Mouse (Mus musculus): ENCODE results near the gene Sec31a. TPM values are rescaled to one million over a fixed set of nuclear protein-coding genes. Genes with fewer than 3 reads are reported as not detected.

Gene Sec31a
- polyA plus RNA-seq, 1 experiment, result 168 TPM

- Histone ChIP-seq H3K4me3 (no peak overlapping the region), H3K79me2 (ENCODE audit: control insufficient read depth, insufficient read depth) (no peaks in the 10 kb centered on the region), H3K36me3 (ENCODE audit: control insufficient read depth, insufficient read depth) (no peaks in the 10 kb centered on the region), H3K27me3 (ENCODE audit: control insufficient read depth, insufficient read depth, insufficient read length) (no peaks in the 10 kb centered on the region), H3K4me2 (ENCODE audit: low read depth) (no peak overlapping the region), H3ac (ENCODE audit: control insufficient read depth, insufficient read length) (no peak overlapping the region)
- TF ChIP-seq CEBPB (IDR thresholded peaks at IDR 0.05; ENCODE audit: insufficient read depth, poor library complexity, severe bottlenecking), result no peak
- TF ChIP-seq TCF3 (IDR thresholded peaks at IDR 0.05; ENCODE audit: insufficient read length, low read depth), result no peak
- TF ChIP-seq USF1 (IDR thresholded peaks at IDR 0.05; ENCODE audit: low read depth), result no peak
- no peak for TF ChIP-seq MYOG (IDR thresholded peaks at IDR 0.05; ENCODE audit: control insufficient read depth in 1 of 3, insufficient read depth in 1 of 3, insufficient read length in 2 of 3, low read depth in 2 of 3)
- no peak for TF ChIP-seq POLR2AphosphoS2 (IDR thresholded peaks at IDR 0.05; ENCODE audit: insufficient read length, low read depth)
- no peak for TF ChIP-seq SRF (IDR thresholded peaks at IDR 0.05; ENCODE audit: control insufficient read depth, insufficient read length, low read depth)
- TF ChIP-seq POLR2A (IDR thresholded peaks at IDR 0.05; ENCODE audit: insufficient read length, low read depth), result no peak
- no peak for TF ChIP-seq E2F4 (IDR thresholded peaks at IDR 0.05; ENCODE audit: insufficient read depth)
- TF ChIP-seq REST (IDR thresholded peaks at IDR 0.05; ENCODE audit: insufficient read depth, insufficient read length), result no peak
- no peak for TF ChIP-seq TCF12 (IDR thresholded peaks at IDR 0.05; ENCODE audit: insufficient read depth, poor library complexity, severe bottlenecking)
- no peak for TF ChIP-seq MYOD1 (IDR thresholded peaks at IDR 0.05; ENCODE audit: control insufficient read depth in 1 of 3, insufficient read length in 2 of 3, low read depth in 2 of 3)
- TF ChIP-seq MAX (IDR thresholded peaks at IDR 0.05; ENCODE audit: low read depth), result no peak
These were observed 61.4 kb downstream of the Sec31a start for GRCm38 (mm10) chr5:100354644-100355043.

GRCm38 (mm10) chr5:100352986-100353848 is 62.8 kb downstream of the Sec31a start:
- H3K4me3 ChIP-seq, result no peak overlapping the region
- H3K79me2 ChIP-seq (ENCODE audit: control insufficient read depth, insufficient read depth), result no peaks in the 10 kb centered on the region
- no peaks in the 10 kb centered on the region for H3K27me3 ChIP-seq (ENCODE audit: control insufficient read depth, insufficient read depth, insufficient read length)
- TF ChIP-seq MAX (IDR thresholded peaks at IDR 0.05; ENCODE audit: low read depth) (no peak), REST (IDR thresholded peaks at IDR 0.05; ENCODE audit: insufficient read depth, insufficient read length) (no peak), POLR2A (IDR thresholded peaks at IDR 0.05; ENCODE audit: insufficient read length, low read depth) (no peak), TCF12 (IDR thresholded peaks at IDR 0.05; ENCODE audit: insufficient read depth, poor library complexity, severe bottlenecking) (no peak), MYOG (IDR thresholded peaks at IDR 0.05; ENCODE audit: control insufficient read depth in 1 of 3, insufficient read depth in 1 of 3, insufficient read length in 2 of 3, low read depth in 2 of 3) (no peak), POLR2AphosphoS2 (IDR thresholded peaks at IDR 0.05; ENCODE audit: insufficient read length, low read depth) (no peak), USF1 (IDR thresholded peaks at IDR 0.05; ENCODE audit: low read depth) (no peak), CEBPB (IDR thresholded peaks at IDR 0.05; ENCODE audit: insufficient read depth, poor library complexity, severe bottlenecking) (no peak), E2F4 (IDR thresholded peaks at IDR 0.05; ENCODE audit: insufficient read depth) (no peak), TCF3 (IDR thresholded peaks at IDR 0.05; ENCODE audit: insufficient read length, low read depth) (no peak), MYOD1 (IDR thresholded peaks at IDR 0.05; ENCODE audit: control insufficient read depth in 1 of 3, insufficient read length in 2 of 3, low read depth in 2 of 3) (no peak), SRF (IDR thresholded peaks at IDR 0.05; ENCODE audit: control insufficient read depth, insufficient read length, low read depth) (no peak)
- no peak overlapping the region for H3ac ChIP-seq (ENCODE audit: control insufficient read depth, insufficient read length)
- H3K36me3 ChIP-seq (ENCODE audit: control insufficient read depth, insufficient read depth), result no peaks in the 10 kb centered on the region
- H3K4me2 ChIP-seq (ENCODE audit: low read depth), result no peak overlapping the region

- Histone ChIP-seq H3K79me2 (ENCODE audit: control insufficient read depth, insufficient read depth) (no peaks in the 10 kb centered on the region), H3K4me2 (ENCODE audit: low read depth) (no peak overlapping the region), H3ac (ENCODE audit: control insufficient read depth, insufficient read length) (peak overlapping the region; percentile 3), H3K4me3 (no peak overlapping the region), H3K36me3 (ENCODE audit: control insufficient read depth, insufficient read depth) (no peaks in the 10 kb centered on the region), H3K27me3 (ENCODE audit: control insufficient read depth, insufficient read depth, insufficient read length) (no peaks in the 10 kb centered on the region)
- TF ChIP-seq POLR2A (IDR thresholded peaks at IDR 0.05; ENCODE audit: insufficient read length, low read depth), result no peak
These were observed 65.1 kb downstream of the Sec31a start for GRCm38 (mm10) chr5:100350907-100351456.

- no peak overlapping the region for H3K4me3 ChIP-seq
- H3K36me3 ChIP-seq (ENCODE audit: control insufficient read depth, insufficient read depth), result no peaks in the 10 kb centered on the region
- H3K4me2 ChIP-seq (ENCODE audit: low read depth), result no peak overlapping the region
- no peak for TF ChIP-seq E2F4 (IDR thresholded peaks at IDR 0.05; ENCODE audit: insufficient read depth)
- no peak for TF ChIP-seq TCF12 (IDR thresholded peaks at IDR 0.05; ENCODE audit: insufficient read depth, poor library complexity, severe bottlenecking)
- no peak for TF ChIP-seq CEBPB (IDR thresholded peaks at IDR 0.05; ENCODE audit: insufficient read depth, poor library complexity, severe bottlenecking)
- no peak for TF ChIP-seq TCF3 (IDR thresholded peaks at IDR 0.05; ENCODE audit: insufficient read length, low read depth)
- TF ChIP-seq MYOG (IDR thresholded peaks at IDR 0.05; ENCODE audit: control insufficient read depth in 1 of 3, insufficient read depth in 1 of 3, insufficient read length in 2 of 3, low read depth in 2 of 3), result no peak
- TF ChIP-seq POLR2AphosphoS2 (IDR thresholded peaks at IDR 0.05; ENCODE audit: insufficient read length, low read depth), result no peak
- TF ChIP-seq USF1 (IDR thresholded peaks at IDR 0.05; ENCODE audit: low read depth), result no peak
- TF ChIP-seq POLR2A (IDR thresholded peaks at IDR 0.05; ENCODE audit: insufficient read length, low read depth), result no peak
- TF ChIP-seq MYOD1 (IDR thresholded peaks at IDR 0.05; ENCODE audit: control insufficient read depth in 1 of 3, insufficient read length in 2 of 3, low read depth in 2 of 3), result no peak
- TF ChIP-seq SRF (IDR thresholded peaks at IDR 0.05; ENCODE audit: control insufficient read depth, insufficient read length, low read depth), result no peak
- no peak for TF ChIP-seq REST (IDR thresholded peaks at IDR 0.05; ENCODE audit: insufficient read depth, insufficient read length)
- no peak for TF ChIP-seq MAX (IDR thresholded peaks at IDR 0.05; ENCODE audit: low read depth)
- H3ac ChIP-seq (ENCODE audit: control insufficient read depth, insufficient read length), result no peak overlapping the region
- H3K27me3 ChIP-seq (ENCODE audit: control insufficient read depth, insufficient read depth, insufficient read length), result no peaks in the 10 kb centered on the region
- no peaks in the 10 kb centered on the region for H3K79me2 ChIP-seq (ENCODE audit: control insufficient read depth, insufficient read depth)
These were observed 66.5 kb downstream of the Sec31a start for GRCm38 (mm10) chr5:100349287-100350215.

Data from myocyte (in vitro differentiated cells).